Mouse (Mus musculus) kidney, adult 2 months (tissue): ENCODE results near the gene Rcc2.

Experiments used
- CTCF ChIP-seq: fragments of 200-500 bp; conservative IDR thresholded peaks from 2 replicates; pipeline ENCODE4 v1.5.1; 2011; ENCODE audit warnings: low read depth, mild to moderate bottlenecking, control low read depth, low read length, moderate library complexity, mixed read lengths; ENCODE audit not compliant: insufficient read depth, insufficient read length
- POLR2A ChIP-seq: fragments of 200-500 bp; IDR thresholded peaks from one replicate; pipeline ENCODE4 v1.6.1; 2011; ENCODE audit warnings: low read depth, low read length, control low read depth

GRCm38 (mm10) chr4:140713480-140714365 is 13.4 kb downstream of the Rcc2 start:
- TF ChIP-seq CTCF (peak; percentile 98), POLR2A (no peak)
